ENCODE assay signal across 7 mouse cellular contexts in the genomic region with DNA sequence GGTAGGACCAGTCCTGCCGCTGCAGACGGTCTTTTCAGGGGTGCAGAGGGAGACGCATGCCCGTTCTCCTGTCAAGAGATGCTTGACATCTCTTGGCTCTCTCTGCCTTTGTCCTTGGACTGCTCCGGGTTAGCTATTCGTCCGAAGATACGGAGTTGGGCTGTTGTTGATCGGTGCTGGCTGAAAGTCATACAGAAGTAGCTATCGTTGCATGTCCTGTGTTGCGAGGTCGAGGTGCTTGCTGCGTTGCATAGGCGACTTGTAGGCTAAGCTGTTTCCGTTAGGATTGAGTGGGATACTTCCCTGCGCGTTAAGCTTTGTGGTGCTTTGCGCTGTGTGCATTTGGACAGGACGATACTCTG. TPM values are rescaled to one million over a fixed set of nuclear protein-coding genes. Genes with fewer than 3 reads are reported as not detected.
A peak's percentile ranks its signal among the peaks of the same experiment; 100 is the strongest.
DNase-seq lines count a peak whose midpoint lies in the region; ATAC-seq and TF ChIP-seq lines count a peak whose summit lies in the region.

No protein-coding gene starts in this region.

- peak overlapping the region; percentile 73 for H3K4me2 ChIP-seq in embryonic facial prominence, embryonic 15.5 days (replicated peaks)
- peak overlapping the region; percentile 71 for H3K4me2 ChIP-seq in hindbrain, embryonic 14.5 days (replicated peaks)
- peak overlapping the region; percentile 97 for H3K4me2 ChIP-seq in liver, postnatal 0 days (ENCODE audit: low read depth, low read length)
- peak overlapping the region; percentile 93 for H3K4me2 ChIP-seq in stomach, embryonic 16.5 days (ENCODE audit: low read depth, low read length)

- no peak for ATAC-seq in embryonic facial prominence, embryonic 15.5 days (ENCODE audit: insufficient number of reproducible peaks, low FRiP score, low TSS enrichment, low read depth)
- no peak for ATAC-seq in hindbrain, embryonic 14.5 days (ENCODE audit: low FRiP score)
- ATAC-seq in liver, postnatal 0 days = no peak
- no peak for ATAC-seq in stomach, embryonic 16.5 days (ENCODE audit: insufficient read depth, low FRiP score)

- H3K9me3 ChIP-seq in embryonic facial prominence, embryonic 15.5 days (replicated peaks) = no peaks in the 10 kb centered on the region
- H3K9me3 ChIP-seq in hindbrain, embryonic 14.5 days (ENCODE audit: control insufficient read depth, low read length) = no peaks in the 10 kb centered on the region
- H3K9me3 ChIP-seq in liver, postnatal 0 days (ENCODE audit: low read length) = no peaks in the 10 kb centered on the region
- H3K9me3 ChIP-seq in stomach, embryonic 16.5 days (replicated peaks; ENCODE audit: control insufficient read depth, low read length) = no peaks in the 10 kb centered on the region

- no peaks in the 10 kb centered on the region for H3K36me3 ChIP-seq in testis, adult 2 months (ENCODE audit: control insufficient read depth, insufficient read depth, low read length)
- H3K36me3 ChIP-seq in embryonic facial prominence, embryonic 15.5 days = peaks cover 4% of the 10 kb centered on the region; the same call in 1 of the 2 replicates
- no peaks in the 10 kb centered on the region for H3K36me3 ChIP-seq in hindbrain, embryonic 14.5 days (replicated peaks; ENCODE audit: control insufficient read depth, insufficient read depth)
- H3K36me3 ChIP-seq in liver, postnatal 0 days (replicated peaks; ENCODE audit: insufficient read depth, low read length) = 0 out of 2 replicates have a peak, but pooled peaks cover 5% of the 10 kb centered on the region
- 0 out of 2 replicates have a peak, but pooled peaks cover 5% of the 10 kb centered on the region for H3K36me3 ChIP-seq in stomach, embryonic 16.5 days (ENCODE audit: control insufficient read depth, insufficient read depth, low read length)

- H3K4me3 ChIP-seq in testis, adult 2 months (ENCODE audit: control insufficient read depth, low read depth, low read length) = peak overlapping the region; percentile 95
- peak overlapping the region; percentile 97 for H3K4me3 ChIP-seq in embryonic facial prominence, embryonic 15.5 days (replicated peaks)
- H3K4me3 ChIP-seq in hindbrain, embryonic 14.5 days (replicated peaks; ENCODE audit: low read length) = peak overlapping the region; percentile 82
- peak overlapping the region; percentile 90 for H3K4me3 ChIP-seq in liver, postnatal 0 days (ENCODE audit: low read depth, low read length)
- H3K4me3 ChIP-seq in stomach, embryonic 16.5 days (replicated peaks; ENCODE audit: low read length) = peak overlapping the region; percentile 92

- TF ChIP-seq POLR2A in testis, adult 2 months (IDR thresholded peaks at IDR 0.05; ENCODE audit: control insufficient read depth, low read depth, low read length) = no peak

- H3K27ac ChIP-seq in testis, adult 2 months (ENCODE audit: control insufficient read depth, insufficient read depth, low read depth, low read length) = peak overlapping the region; percentile 67
- peak overlapping the region; percentile 99 for H3K27ac ChIP-seq in embryonic facial prominence, embryonic 15.5 days (replicated peaks)
- peak overlapping the region; percentile 100 for H3K27ac ChIP-seq in hindbrain, embryonic 14.5 days
- peak overlapping the region; percentile 98 for H3K27ac ChIP-seq in liver, postnatal 0 days (ENCODE audit: low read depth)
- H3K27ac ChIP-seq in stomach, embryonic 16.5 days (ENCODE audit: low read length) = peak overlapping the region; percentile 99

- DNase-seq in testis, postnatal 10 days (ENCODE audit: low spot score) = no peak
- no peak for DNase-seq in hindbrain, embryonic 14.5 days (ENCODE audit: low spot score)
- no peak for DNase-seq in liver, postnatal 0 days
- no peak for DNase-seq in frontal cortex, postnatal 25 days (ENCODE audit: low spot score in 2 of 2)

- TF ChIP-seq EP300 in liver, postnatal 0 days (IDR thresholded peaks at IDR 0.05; ENCODE audit: low read depth) = no peak

- TF ChIP-seq CTCF in testis, adult 2 months (IDR thresholded peaks at IDR 0.05; ENCODE audit: control insufficient read depth, insufficient read depth, insufficient replicate concordance, low read depth, low read length) = no peak
- TF ChIP-seq CTCF in liver, postnatal 0 days (IDR thresholded peaks at IDR 0.05; ENCODE audit: low read depth) = no peak

- peak overlapping the region; percentile 99 for H3K9ac ChIP-seq in embryonic facial prominence, embryonic 15.5 days
- H3K9ac ChIP-seq in hindbrain, embryonic 14.5 days = peak overlapping the region; percentile 98
- peak overlapping the region; percentile 93 for H3K9ac ChIP-seq in liver, postnatal 0 days (replicated peaks)
- H3K9ac ChIP-seq in stomach, embryonic 16.5 days (ENCODE audit: low read length) = peak overlapping the region; percentile 99

- WGBS in embryonic facial prominence, embryonic 15.5 days = under 1% methylated on average over 19 of the region's 19 CpGs
- under 1% methylated on average over 19 of the region's 19 CpGs for WGBS in hindbrain, embryonic 14.5 days
- WGBS in liver, postnatal 0 days (ENCODE audit: insufficient replicate concordance) = under 1% methylated on average over 19 of the region's 19 CpGs
- under 1% methylated on average over 19 of the region's 19 CpGs for WGBS in stomach, embryonic 16.5 days

- no peaks in the 10 kb centered on the region for H3K27me3 ChIP-seq in testis, adult 2 months (ENCODE audit: control insufficient read depth, insufficient read depth, low read length)
- no peaks in the 10 kb centered on the region for H3K27me3 ChIP-seq in embryonic facial prominence, embryonic 15.5 days
- no peaks in the 10 kb centered on the region for H3K27me3 ChIP-seq in hindbrain, embryonic 14.5 days (ENCODE audit: control insufficient read depth, insufficient read depth, low read length)
- H3K27me3 ChIP-seq in liver, postnatal 0 days (ENCODE audit: insufficient read depth, low read length) = no peaks in the 10 kb centered on the region
- no peaks in the 10 kb centered on the region for H3K27me3 ChIP-seq in stomach, embryonic 16.5 days (ENCODE audit: control insufficient read depth, insufficient read depth, low read length)

- peaks cover 11% of the 10 kb centered on the region for H3K4me1 ChIP-seq in testis, adult 2 months (ENCODE audit: control insufficient read depth, insufficient read depth, low read length)
- H3K4me1 ChIP-seq in embryonic facial prominence, embryonic 15.5 days = peaks cover 35% of the 10 kb centered on the region
- peaks cover 36% of the 10 kb centered on the region for H3K4me1 ChIP-seq in hindbrain, embryonic 14.5 days (replicated peaks; ENCODE audit: control insufficient read depth, insufficient read depth, low read length)
- peaks cover 45% of the 10 kb centered on the region for H3K4me1 ChIP-seq in liver, postnatal 0 days (ENCODE audit: insufficient read depth)
- H3K4me1 ChIP-seq in stomach, embryonic 16.5 days (ENCODE audit: control insufficient read depth, insufficient read depth, low read length) = peaks cover 30% of the 10 kb centered on the region

RNA-seq across cellular contexts. Expression of gene Zbtb2, which starts 0.5 kb away (rescaled TPM):
- polyA plus RNA-seq in testis, adult 2 months (2012; rRNA removed) = 2.3 TPM in 2 replicates
- 12.9 and 13.7 TPM in 2 replicates for polyA plus RNA-seq in embryonic facial prominence, embryonic 15.5 days (2015; fragmentation: Nextera tagmentation; extraction: Ambion mirVana)
- polyA plus RNA-seq in hindbrain, embryonic 14.5 days (2014; fragmentation: Nextera tagmentation; extraction: Ambion mirVana) = 15.2 and 17.1 TPM in 2 replicates
- 3.1 TPM in 2 replicates for polyA plus RNA-seq in liver, postnatal 0 days (2015; fragmentation: Nextera tagmentation; extraction: Ambion mirVana)
- 11.7 and 12.8 TPM in 2 replicates for polyA plus RNA-seq in stomach, embryonic 16.5 days (2015; fragmentation: Nextera tagmentation; extraction: Ambion mirVana)

RNA-seq across cellular contexts. Expression of gene Rmnd1, which starts 43.8 kb away (rescaled TPM):
- polyA plus RNA-seq in testis, adult 2 months (2012; rRNA removed) = 115 and 118 TPM in 2 replicates
- 44.2 and 45.0 TPM in 2 replicates for polyA plus RNA-seq in embryonic facial prominence, embryonic 15.5 days (2015; fragmentation: Nextera tagmentation; extraction: Ambion mirVana)
- 50.6 and 52.9 TPM in 2 replicates for polyA plus RNA-seq in hindbrain, embryonic 14.5 days (2014; fragmentation: Nextera tagmentation; extraction: Ambion mirVana)
- polyA plus RNA-seq in liver, postnatal 0 days (2015; fragmentation: Nextera tagmentation; extraction: Ambion mirVana) = 15.6 and 16.6 TPM in 2 replicates
- 43.1 and 44.3 TPM in 2 replicates for polyA plus RNA-seq in stomach, embryonic 16.5 days (2015; fragmentation: Nextera tagmentation; extraction: Ambion mirVana)

RNA-seq across cellular contexts. Expression of gene Armt1, which starts 43.9 kb away (rescaled TPM):
- 57.2 and 58.6 TPM in 2 replicates for polyA plus RNA-seq in testis, adult 2 months (2012; rRNA removed)
- polyA plus RNA-seq in embryonic facial prominence, embryonic 15.5 days (2015; fragmentation: Nextera tagmentation; extraction: Ambion mirVana) = 17.5 and 17.8 TPM in 2 replicates
- 12.0 and 12.2 TPM in 2 replicates for polyA plus RNA-seq in hindbrain, embryonic 14.5 days (2014; fragmentation: Nextera tagmentation; extraction: Ambion mirVana)
- 12.3 and 13.6 TPM in 2 replicates for polyA plus RNA-seq in liver, postnatal 0 days (2015; fragmentation: Nextera tagmentation; extraction: Ambion mirVana)
- 15.3 and 16.3 TPM in 2 replicates for polyA plus RNA-seq in stomach, embryonic 16.5 days (2015; fragmentation: Nextera tagmentation; extraction: Ambion mirVana)
